Mouse (Mus musculus): ENCODE results near the gene Spata13. TPM values are rescaled to one million over a fixed set of nuclear protein-coding genes. Genes with fewer than 3 reads are reported as not detected.

The Spata13 gene
- polyA plus RNA-seq, 1 experiment from 2014 or later = 14.7 TPM

DNA sequence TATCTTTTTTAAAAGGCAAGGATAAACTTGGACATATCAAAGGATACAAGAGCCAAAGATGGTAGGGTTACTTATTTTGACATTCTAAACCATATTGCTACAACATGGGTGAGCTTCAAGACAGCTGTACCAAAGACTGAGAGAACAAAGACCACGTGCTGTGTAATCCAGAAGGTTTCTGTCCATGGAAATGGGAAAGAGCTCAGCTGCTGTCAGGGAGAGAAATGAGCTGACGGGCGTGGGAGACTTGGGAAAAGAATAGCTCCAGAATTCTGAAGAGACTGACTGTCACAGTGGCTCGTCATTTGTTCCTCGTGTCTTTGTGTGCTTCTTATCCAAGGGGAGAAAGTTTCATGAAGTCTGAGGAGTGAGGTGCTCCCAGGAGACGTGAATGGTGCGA is 36.4 kb downstream of the Spata13 start:
- WGBS = 69% methylated on average over 7 of the region's 7 CpGs
- no peak for ATAC-seq (ENCODE audit: low read depth)
- no peak overlapping the region for H3K27ac ChIP-seq (replicated peaks; ENCODE audit: low read depth, low read length)
- H3K9ac ChIP-seq (ENCODE audit: low read depth, low read length) = no peak overlapping the region
- no peak overlapping the region for H3K4me3 ChIP-seq (ENCODE audit: low read depth, low read length)
- H3K4me2 ChIP-seq (ENCODE audit: low read depth, low read length) = no peak overlapping the region
- H3K36me3 ChIP-seq (ENCODE audit: control insufficient read depth, insufficient read depth, low read length) = no peaks in the 10 kb centered on the region
- no peak for DNase-seq (ENCODE audit: low spot score)
- no peaks in the 10 kb centered on the region for H3K27me3 ChIP-seq (replicated peaks; ENCODE audit: control insufficient read depth, insufficient read depth, low read length)
- no peaks in the 10 kb centered on the region for H3K4me1 ChIP-seq (ENCODE audit: control insufficient read depth, insufficient read depth, low read length)
- no peaks in the 10 kb centered on the region for H3K9me3 ChIP-seq (ENCODE audit: control insufficient read depth, low read length)

DNA sequence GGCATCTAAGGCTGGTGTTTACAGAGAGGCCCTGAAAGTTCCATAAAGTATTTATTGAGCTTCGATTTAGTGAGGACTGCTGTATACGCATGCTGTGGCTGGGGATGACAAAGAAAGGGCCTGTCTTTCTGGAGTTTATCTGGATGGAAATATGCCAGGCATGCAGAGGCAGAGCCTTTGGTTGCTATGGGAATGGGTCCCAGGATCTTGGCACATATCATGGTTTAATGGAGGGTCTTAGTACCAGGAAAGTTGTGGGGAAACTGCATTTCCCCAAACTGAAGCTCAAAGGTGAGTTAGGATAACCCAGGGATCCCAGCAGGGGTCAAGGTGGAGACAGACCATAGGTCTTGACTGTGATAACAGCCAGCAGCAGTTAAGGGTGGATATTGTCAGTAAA is 37.7 kb downstream of the Spata13 start:
- no peak overlapping the region for H3K27ac ChIP-seq (replicated peaks; ENCODE audit: low read depth, low read length)
- no peak overlapping the region for H3K9ac ChIP-seq (ENCODE audit: low read depth, low read length)
- DNase-seq (ENCODE audit: low spot score) (no peak), ATAC-seq (ENCODE audit: low read depth) (no peak)
- no peaks in the 10 kb centered on the region for H3K9me3 ChIP-seq (ENCODE audit: control insufficient read depth, low read length)
- no peaks in the 10 kb centered on the region for H3K36me3 ChIP-seq (ENCODE audit: control insufficient read depth, insufficient read depth, low read length)
- H3K4me3 ChIP-seq (ENCODE audit: low read depth, low read length) = no peak overlapping the region
- H3K4me1 ChIP-seq (ENCODE audit: control insufficient read depth, insufficient read depth, low read length) = no peaks in the 10 kb centered on the region
- no peaks in the 10 kb centered on the region for H3K27me3 ChIP-seq (replicated peaks; ENCODE audit: control insufficient read depth, insufficient read depth, low read length)
- WGBS = 84% methylated on average over 2 of the region's 2 CpGs
- no peak overlapping the region for H3K4me2 ChIP-seq (ENCODE audit: low read depth, low read length)

DNA sequence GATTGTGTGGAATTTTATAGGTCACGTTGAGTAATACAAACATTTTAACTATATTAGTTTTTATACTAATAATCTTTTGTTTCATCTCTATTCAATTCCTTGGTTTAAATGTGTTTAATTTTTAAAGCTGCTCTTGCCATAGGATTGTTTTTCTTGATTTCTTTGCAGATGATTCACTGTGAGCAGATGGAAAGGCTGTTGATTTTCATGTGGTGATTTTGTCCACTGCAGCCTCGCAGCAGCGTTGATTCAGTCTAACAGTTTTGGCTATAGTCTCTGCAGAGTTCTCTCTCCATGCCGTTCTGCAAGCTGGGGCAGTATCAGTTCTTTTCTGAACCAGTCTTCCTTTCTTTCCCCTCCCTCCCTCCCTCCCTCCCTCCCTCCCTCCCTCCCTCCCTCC is 41.9 kb downstream of the Spata13 start:
- H3K27me3 ChIP-seq (replicated peaks; ENCODE audit: control insufficient read depth, insufficient read depth, low read length) = no peaks in the 10 kb centered on the region
- no peak overlapping the region for H3K4me3 ChIP-seq (ENCODE audit: low read depth, low read length)
- H3K4me1 ChIP-seq (ENCODE audit: control insufficient read depth, insufficient read depth, low read length) = no peaks in the 10 kb centered on the region
- no peak overlapping the region for H3K4me2 ChIP-seq (ENCODE audit: low read depth, low read length)
- DNase-seq (ENCODE audit: low spot score) (no peak), ATAC-seq (ENCODE audit: low read depth) (no peak)
- WGBS = 85% methylated on average over 4 of the region's 4 CpGs
- no peak overlapping the region for H3K9ac ChIP-seq (ENCODE audit: low read depth, low read length)
- no peaks in the 10 kb centered on the region for H3K9me3 ChIP-seq (ENCODE audit: control insufficient read depth, low read length)
- H3K27ac ChIP-seq (replicated peaks; ENCODE audit: low read depth, low read length) = no peak overlapping the region
- no peaks in the 10 kb centered on the region for H3K36me3 ChIP-seq (ENCODE audit: control insufficient read depth, insufficient read depth, low read length)

GRCm38 (mm10) chr14:60676625-60677314 is 43.0 kb downstream of the Spata13 start:
- Histone ChIP-seq H3K27me3 (replicated peaks; ENCODE audit: control insufficient read depth, insufficient read depth, low read length) (no peaks in the 10 kb centered on the region), H3K27ac (replicated peaks; ENCODE audit: low read depth, low read length) (no peak overlapping the region), H3K4me3 (ENCODE audit: low read depth, low read length) (no peak overlapping the region), H3K36me3 (ENCODE audit: control insufficient read depth, insufficient read depth, low read length) (no peaks in the 10 kb centered on the region), H3K4me2 (ENCODE audit: low read depth, low read length) (no peak overlapping the region), H3K9ac (ENCODE audit: low read depth, low read length) (no peak overlapping the region), H3K4me1 (ENCODE audit: control insufficient read depth, insufficient read depth, low read length) (no peaks in the 10 kb centered on the region), H3K9me3 (ENCODE audit: control insufficient read depth, low read length) (no peaks in the 10 kb centered on the region)
- DNase-seq (ENCODE audit: low spot score) (no peak), ATAC-seq (ENCODE audit: low read depth) (no peak)
- 85% methylated on average over 2 of the region's 2 CpGs for WGBS

GRCm38 (mm10) chr14:60682361-60683023 is 48.7 kb downstream of the Spata13 start:
- DNase-seq (ENCODE audit: low spot score) = no peak
- Histone ChIP-seq H3K9me3 (ENCODE audit: control insufficient read depth, low read length) (no peaks in the 10 kb centered on the region), H3K27ac (replicated peaks; ENCODE audit: low read depth, low read length) (no peak overlapping the region), H3K36me3 (ENCODE audit: control insufficient read depth, insufficient read depth, low read length) (no peaks in the 10 kb centered on the region), H3K9ac (ENCODE audit: low read depth, low read length) (no peak overlapping the region), H3K27me3 (replicated peaks; ENCODE audit: control insufficient read depth, insufficient read depth, low read length) (no peaks in the 10 kb centered on the region), H3K4me3 (ENCODE audit: low read depth, low read length) (no peak overlapping the region), H3K4me1 (ENCODE audit: control insufficient read depth, insufficient read depth, low read length) (no peaks in the 10 kb centered on the region), H3K4me2 (ENCODE audit: low read depth, low read length) (no peak overlapping the region)
- 69% methylated on average over 12 of the region's 12 CpGs for WGBS
- no peak; the same call in 1 of the 2 replicates for ATAC-seq (ENCODE audit: low read depth)

DNA sequence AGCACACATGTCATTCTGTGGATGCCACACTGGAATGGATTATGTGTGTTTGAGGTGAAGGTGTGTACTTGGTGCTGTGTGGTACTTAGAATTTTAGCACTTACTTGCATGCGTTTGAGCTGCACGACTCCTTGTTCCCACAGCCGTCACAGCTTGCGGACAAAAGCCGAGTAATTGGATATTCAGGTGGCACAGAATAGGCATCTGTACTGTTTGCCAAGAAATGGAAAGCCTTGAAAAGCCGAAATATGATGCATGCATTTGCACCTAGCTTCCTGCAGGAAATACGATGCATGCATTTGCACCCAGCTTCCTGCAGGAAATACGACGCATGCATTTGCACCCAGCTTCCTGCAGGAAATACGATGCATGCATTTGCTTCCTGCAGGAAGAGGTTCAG is 50.2 kb downstream of the Spata13 start:
- Histone ChIP-seq H3K9ac (ENCODE audit: low read depth, low read length) (no peak overlapping the region), H3K9me3 (ENCODE audit: control insufficient read depth, low read length) (no peaks in the 10 kb centered on the region), H3K4me3 (ENCODE audit: low read depth, low read length) (no peak overlapping the region), H3K27me3 (replicated peaks; ENCODE audit: control insufficient read depth, insufficient read depth, low read length) (no peaks in the 10 kb centered on the region), H3K36me3 (ENCODE audit: control insufficient read depth, insufficient read depth, low read length) (no peaks in the 10 kb centered on the region), H3K4me1 (ENCODE audit: control insufficient read depth, insufficient read depth, low read length) (no peaks in the 10 kb centered on the region), H3K4me2 (ENCODE audit: low read depth, low read length) (no peak overlapping the region), H3K27ac (replicated peaks; ENCODE audit: low read depth, low read length) (no peak overlapping the region)
- peak; percentile 38; the same call in 1 of the 2 replicates for ATAC-seq (ENCODE audit: low read depth)
- 76% methylated on average over 10 of the region's 10 CpGs for WGBS
- DNase-seq (ENCODE audit: low spot score) = no peak

GRCm38 (mm10) chr14:60686733-60687132 is 52.9 kb downstream of the Spata13 start:
- no peak for ATAC-seq (ENCODE audit: low read depth)
- Histone ChIP-seq H3K9ac (ENCODE audit: low read depth, low read length) (no peak overlapping the region), H3K9me3 (ENCODE audit: control insufficient read depth, low read length) (no peaks in the 10 kb centered on the region), H3K27ac (replicated peaks; ENCODE audit: low read depth, low read length) (no peak overlapping the region; the same call in 1 of the 2 replicates), H3K4me3 (ENCODE audit: low read depth, low read length) (no peak overlapping the region), H3K27me3 (replicated peaks; ENCODE audit: control insufficient read depth, insufficient read depth, low read length) (no peaks in the 10 kb centered on the region), H3K4me1 (ENCODE audit: control insufficient read depth, insufficient read depth, low read length) (no peaks in the 10 kb centered on the region), H3K36me3 (ENCODE audit: control insufficient read depth, insufficient read depth, low read length) (0 out of 2 replicates have a peak, but pooled peaks cover 6% of the 10 kb centered on the region), H3K4me2 (ENCODE audit: low read depth, low read length) (peak overlapping the region; percentile 20)
- 84% methylated on average over 11 of the region's 11 CpGs for WGBS
- DNase-seq (ENCODE audit: low spot score) = no peak

DNA sequence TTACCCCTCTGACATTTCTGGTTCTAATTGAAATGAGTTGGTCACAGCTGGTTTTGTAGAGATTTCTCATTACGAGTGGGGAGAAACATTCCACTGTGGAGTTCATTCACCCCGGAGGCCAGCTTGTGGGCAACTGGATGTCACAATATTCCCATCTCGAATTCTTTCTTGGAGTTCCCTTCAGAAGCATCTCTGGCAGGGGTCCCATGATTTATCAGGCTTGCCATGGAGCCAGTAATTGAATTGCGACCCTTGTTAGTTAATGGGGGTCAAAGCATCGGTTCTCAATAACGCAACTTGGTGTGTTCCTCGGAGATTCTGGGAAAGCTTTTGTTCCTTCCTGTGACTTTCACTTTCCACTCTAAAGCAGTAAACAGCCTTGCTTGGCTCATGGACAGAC is 53.4 kb downstream of the Spata13 start:
- Histone ChIP-seq H3K27ac (replicated peaks; ENCODE audit: low read depth, low read length) (no peak overlapping the region; the same call in 1 of the 2 replicates), H3K9ac (ENCODE audit: low read depth, low read length) (no peak overlapping the region), H3K4me2 (ENCODE audit: low read depth, low read length) (peak overlapping the region; percentile 20), H3K9me3 (ENCODE audit: control insufficient read depth, low read length) (no peaks in the 10 kb centered on the region), H3K27me3 (replicated peaks; ENCODE audit: control insufficient read depth, insufficient read depth, low read length) (no peaks in the 10 kb centered on the region), H3K4me3 (ENCODE audit: low read depth, low read length) (no peak overlapping the region), H3K4me1 (ENCODE audit: control insufficient read depth, insufficient read depth, low read length) (no peaks in the 10 kb centered on the region), H3K36me3 (ENCODE audit: control insufficient read depth, insufficient read depth, low read length) (0 out of 2 replicates have a peak, but pooled peaks cover 6% of the 10 kb centered on the region)
- DNase-seq (ENCODE audit: low spot score) (no peak), ATAC-seq (ENCODE audit: low read depth) (no peak)
- 48% methylated on average over 7 of the region's 7 CpGs for WGBS

Data from embryonic facial prominence, embryonic 14.5 days (tissue).